Mouse (Mus musculus) retina, embryonic 14.5 days (tissue): ENCODE results near the gene Avpi1.

Experiments
- DNase-seq: peaks from one replicate; pipeline ENCODE4 v3.0.0-alpha.2; 2015; ENCODE audit warnings: low spot score

The Avpi1 gene

GRCm38 (mm10) chr19:42128787-42129508 is at the start of gene Avpi1:
Avpi1 (minus strand) TSS chr19:42129059.
- peak; percentile 95 for DNase-seq

DNA sequence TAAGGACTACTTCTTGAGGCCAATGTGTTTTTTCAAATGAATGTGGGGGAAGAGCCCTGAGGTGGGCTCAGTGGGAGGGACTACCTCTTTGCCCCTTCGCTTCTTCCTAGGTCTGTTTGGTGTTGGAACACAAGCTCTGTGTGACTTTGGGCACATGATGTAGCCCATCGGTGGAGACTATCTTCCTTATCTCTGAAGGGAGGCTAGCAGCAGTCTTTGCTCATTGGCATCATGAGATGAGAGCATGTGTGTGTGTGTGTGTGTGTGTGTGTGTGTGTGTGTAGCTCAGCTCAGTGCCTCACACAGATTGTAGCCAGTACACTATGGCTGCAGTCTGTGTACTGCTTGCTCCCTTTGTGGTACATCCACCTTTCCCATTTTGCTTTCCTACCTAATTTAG is 48.6 kb upstream of the Avpi1 start:
- no peak for DNase-seq

DNA sequence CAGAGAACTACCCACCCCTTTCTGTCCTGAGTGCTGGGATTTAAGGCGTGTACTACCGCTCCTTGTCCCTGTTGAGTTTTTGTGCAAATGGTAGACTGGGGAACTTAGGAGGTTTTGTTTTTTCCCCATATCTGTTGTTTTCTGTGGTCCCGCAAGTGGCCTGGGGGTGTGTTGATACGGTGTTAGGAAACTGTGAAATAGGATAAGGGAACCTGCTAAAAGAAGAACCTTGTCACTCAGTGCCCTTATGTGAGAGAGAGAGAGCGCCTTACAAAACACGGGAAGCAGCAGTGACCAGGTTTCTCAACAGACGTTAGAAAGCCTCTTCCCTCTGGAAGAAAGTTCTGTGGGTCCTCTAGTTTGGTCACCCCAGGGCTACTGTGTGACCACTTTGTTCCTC is 48.0 kb upstream of the Avpi1 start:
- DNase-seq: no peak

- peak; percentile 94 for DNase-seq
Observed at GRCm38 (mm10) chr19:42170025-42170969, 41.4 kb upstream of the Avpi1 start.

DNA sequence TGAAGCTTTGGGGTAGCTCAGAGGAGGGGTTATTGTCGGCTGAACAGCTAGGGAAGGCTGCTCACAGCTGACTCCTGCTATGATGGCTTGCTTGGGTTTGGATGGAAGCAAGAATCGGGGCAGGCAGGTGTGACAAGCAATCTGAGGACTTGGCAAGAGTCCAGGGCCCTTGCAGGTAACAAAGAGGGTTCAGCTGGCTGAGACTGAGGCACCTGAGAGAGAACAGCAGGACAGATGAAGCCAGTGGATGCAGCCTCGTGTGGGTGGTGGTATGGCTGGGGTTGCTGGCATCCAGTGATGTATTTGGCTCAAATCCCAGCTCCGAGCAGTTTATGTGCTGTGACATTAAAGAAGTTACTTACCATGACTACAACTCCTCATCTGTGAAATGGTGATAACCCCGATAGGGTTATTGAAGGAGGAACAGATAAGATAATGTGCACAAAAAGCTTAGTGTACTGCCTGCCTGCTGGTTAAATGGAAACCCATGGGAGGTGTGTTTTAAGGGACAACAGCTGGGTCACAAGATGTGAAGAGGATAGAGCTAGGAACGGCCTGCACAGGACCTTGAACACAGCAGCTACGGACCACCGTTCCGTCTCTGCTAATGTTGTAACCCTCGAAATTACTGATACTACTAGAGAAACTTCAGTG is 40.6 kb upstream of the Avpi1 start:
- DNase-seq: no peak

GRCm38 (mm10) chr19:42167489-42167888 is 38.6 kb upstream of the Avpi1 start:
- DNase-seq: no peak

- no peak for DNase-seq
Observed at GRCm38 (mm10) chr19:42166766-42167165, 37.9 kb upstream of the Avpi1 start.

DNA sequence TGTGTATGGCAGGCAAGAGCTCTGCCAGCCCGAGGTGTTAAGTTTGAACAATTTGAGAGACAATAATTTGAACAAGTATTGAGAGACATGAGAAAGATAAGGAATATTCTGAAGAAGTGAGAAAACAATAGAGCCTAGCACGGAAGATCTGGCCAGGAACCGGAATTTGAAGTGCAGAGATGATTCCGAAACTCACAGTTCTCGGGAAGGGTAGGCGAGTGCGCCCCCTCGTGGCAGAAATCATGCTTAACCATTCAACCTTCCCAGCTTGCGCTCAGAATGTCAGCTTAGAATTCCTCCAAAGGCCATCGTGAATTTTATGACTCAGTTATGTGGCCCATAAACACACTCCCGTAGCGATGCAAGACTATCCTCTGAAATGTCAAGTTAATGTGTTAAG is 37.3 kb upstream of the Avpi1 start:
- peak; percentile 92 for DNase-seq

DNA sequence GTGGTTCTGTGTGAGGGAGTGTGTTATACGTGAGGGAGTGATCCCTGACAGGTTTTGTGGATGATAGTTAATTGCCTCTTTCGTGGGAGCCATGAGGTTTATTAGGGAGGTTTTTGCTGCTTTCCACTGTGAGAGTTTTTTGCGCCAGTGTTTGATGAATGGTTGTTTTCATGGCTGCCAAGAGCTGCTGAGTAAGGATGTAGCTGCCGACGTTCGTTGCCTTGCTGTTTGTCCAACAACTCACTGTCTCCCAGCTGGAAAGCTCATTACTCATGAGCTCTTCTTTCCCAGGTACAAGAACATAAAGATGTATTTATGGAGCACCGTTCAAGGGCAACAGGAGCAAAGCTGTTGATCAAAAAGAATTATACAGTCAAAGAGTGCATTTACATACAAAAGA is 35.3 kb upstream of the Avpi1 start:
- DNase-seq: no peak

DNA sequence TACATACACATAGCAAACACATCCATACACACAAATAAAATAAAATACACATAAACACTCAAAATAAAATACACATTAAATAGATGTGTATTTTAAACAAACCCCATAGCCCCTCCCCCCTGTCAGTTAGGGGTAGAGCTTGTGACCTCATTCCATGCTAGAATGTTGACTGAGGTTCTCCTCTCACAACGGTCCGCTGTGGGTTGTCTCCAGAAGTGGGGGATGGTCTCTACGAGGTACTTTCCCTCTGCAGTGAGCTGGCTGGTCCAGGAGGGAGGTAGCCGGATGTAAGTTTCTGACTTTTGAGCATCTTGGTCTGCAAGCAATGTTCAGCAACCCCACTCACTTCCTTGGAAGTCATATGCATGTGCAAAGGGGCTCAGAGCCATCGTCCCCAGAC is 34.9 kb upstream of the Avpi1 start, which contains the start of gene Zfyve27:
Zfyve27 (plus strand) TSS at position 188 of the 400 bp plus-strand sequence.
- no peak for DNase-seq

GRCm38 (mm10) chr19:42158246-42159017 is 29.6 kb upstream of the Avpi1 start:
- DNase-seq: peak; percentile 29

GRCm38 (mm10) chr19:42157493-42158237 is 28.8 kb upstream of the Avpi1 start:
- no peak for DNase-seq

DNA sequence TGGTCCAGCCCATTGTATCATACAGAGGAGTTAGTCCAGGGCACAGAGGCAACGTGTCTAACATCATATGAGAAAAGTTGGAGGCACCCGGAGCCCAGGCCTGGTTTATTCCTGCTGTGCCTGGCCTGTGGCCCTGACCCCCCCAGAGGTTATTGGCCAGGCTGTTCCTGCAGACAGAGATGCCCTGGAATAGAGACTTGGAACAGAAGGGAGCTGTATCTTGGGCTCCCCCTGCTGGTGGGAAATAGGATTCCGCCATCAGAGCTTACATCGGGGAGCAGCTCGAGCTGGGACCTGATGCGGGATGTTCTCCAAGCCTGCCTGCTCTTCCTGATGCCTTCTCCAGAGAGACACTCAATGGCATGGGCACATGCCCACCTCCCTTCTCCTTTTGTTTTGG is 23.1 kb upstream of the Avpi1 start:
- peak; percentile 94 for DNase-seq

GRCm38 (mm10) chr19:42148569-42148860 is 19.7 kb upstream of the Avpi1 start:
- no peak for DNase-seq

GRCm38 (mm10) chr19:42147769-42148568 is 19.1 kb upstream of the Avpi1 start:
- peak; percentile 59 for DNase-seq

GRCm38 (mm10) chr19:42147170-42147768 is 18.4 kb upstream of the Avpi1 start, which contains the start of gene Marveld1:
Marveld1 (plus strand) TSS chr19:42147400.
- DNase-seq: peak; percentile 52

GRCm38 (mm10) chr19:42146276-42147010 is 17.6 kb upstream of the Avpi1 start:
- DNase-seq: no peak

- DNase-seq: no peak
Observed at GRCm38 (mm10) chr19:42145731-42146130, 16.9 kb upstream of the Avpi1 start.

GRCm38 (mm10) chr19:42145210-42145609 is 16.4 kb upstream of the Avpi1 start:
- no peak for DNase-seq
